Mouse (Mus musculus) neutrophil, adult 59 days (primary cell): ENCODE data around the gene Gm45015. TPM values are rescaled to one million over a fixed set of nuclear protein-coding genes. Genes with fewer than 3 reads are reported as not detected.

Experiments
- total RNA-seq, 2 experiments: library from RNA; stranded (reverse); gene quantifications; 1 replicate in 1 of 2; 2 replicates in 1 of 2; pipeline ENCODE4 v1.2.4; 2023

Gene Gm45015
- not detected for total RNA-seq

GRCm38 (mm10) chrX:73336740-73337139 lies at the start of gene Gm45015:
Gene Gm45015 (minus strand): TSS chrX:73336840.

GRCm38 (mm10) chrX:73342483-73342895 lies 5.8 kb upstream of the Gm45015 start, which contains the start of gene Zfp275:
Gene Zfp275 (plus strand): TSS chrX:73342621.

GRCm38 (mm10) chrX:73292876-73293275 lies 43.8 kb downstream of the Gm45015 start, which contains the start of the genes Xlr5a and Xlr5c:
Gene Xlr5a (minus strand): TSS chrX:73292976.
Gene Xlr5c (minus strand): TSS chrX:73292976.

Other genes starting within 250 kb of the Gm45015 start
- not detected for gene Xlr3a, start 239.7 kb downstream of the Gm45015 start, total RNA-seq
- under 1 TPM; 0.22 to 0.24 TPM for gene Gm14685, start 219.8 kb downstream of the Gm45015 start, total RNA-seq
- gene Xlr5b, start 188.0 kb downstream of the Gm45015 start, total RNA-seq: not detected
- gene DXBay18, start 187.4 kb downstream of the Gm45015 start, total RNA-seq: under 1 TPM in 1 of 2 experiments, not detected in 1; 0.16 TPM
- gene Spin2d, start 159.9 kb downstream of the Gm45015 start, total RNA-seq: not detected
- gene Xlr3b, start 144.6 kb downstream of the Gm45015 start, total RNA-seq: 1 to 10 TPM in 1 of 2 experiments, not detected in 1; 2.4 TPM
- 1 to 10 TPM; 1.3 to 3.2 TPM for gene Xlr4b, start 122.5 kb downstream of the Gm45015 start, total RNA-seq
- 1 to 10 TPM; 3.5 to 4.2 TPM for gene F8a, start 108.5 kb downstream of the Gm45015 start, total RNA-seq
- gene Xlr4c, start 93.7 kb downstream of the Gm45015 start, total RNA-seq: 1 to 10 TPM in 1 of 2 experiments, under 1 TPM in 1; 0.49 to 3.8 TPM
- gene Xlr3c, start 71.5 kb downstream of the Gm45015 start, total RNA-seq: not detected
- not detected for gene Xlr5a, start 43.9 kb downstream of the Gm45015 start, total RNA-seq
- gene Xlr5c, start 43.9 kb downstream of the Gm45015 start, total RNA-seq: not detected
- 1 to 10 TPM; 7.2 to 8.5 TPM for gene Zfp275, start 5.8 kb upstream of the Gm45015 start, total RNA-seq
- gene Gm18336, start 61.9 kb upstream of the Gm45015 start, total RNA-seq: not detected
- not detected for gene Zfp92, start 74.3 kb upstream of the Gm45015 start, total RNA-seq
- gene Trex2, start 98.5 kb upstream of the Gm45015 start, total RNA-seq: not detected
- 10 to 100 TPM in 1 of 2 experiments, 1 to 10 TPM in 1; 9.9 to 14.4 TPM for gene Haus7, start 122.2 kb upstream of the Gm45015 start, total RNA-seq
- gene Bgn, start 146.8 kb upstream of the Gm45015 start, total RNA-seq: 1 to 10 TPM; 2.3 to 2.5 TPM
- gene Atp2b3, start 166.2 kb upstream of the Gm45015 start, total RNA-seq: not detected